Comparison of ENCODE assay signal across 22 mouse cellular contexts in the genomic region with DNA sequence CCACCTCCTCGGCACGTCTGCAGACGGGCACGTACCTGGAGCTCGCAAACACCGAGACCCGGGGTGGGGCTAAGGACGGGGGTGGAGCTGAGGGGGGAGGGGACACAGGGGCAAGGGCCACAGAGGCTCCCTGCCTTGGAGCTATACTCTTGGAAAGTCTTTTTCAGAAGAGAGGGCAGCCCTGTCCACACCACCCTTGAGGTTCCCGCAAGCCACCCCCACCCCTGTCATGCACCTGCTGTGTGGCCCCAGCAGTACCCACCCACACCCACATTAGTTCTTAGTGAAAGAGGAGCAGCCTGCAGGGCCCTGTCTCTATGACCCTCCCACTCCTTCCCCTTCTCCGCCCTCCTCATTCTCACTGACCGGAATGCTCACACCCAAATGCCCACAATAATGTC. TPM values are rescaled to one million over a fixed set of nuclear protein-coding genes. Genes with fewer than 3 reads are reported as not detected.
A peak's percentile ranks its signal among the peaks of the same experiment; 100 is the strongest.
DNase-seq lines count a peak whose midpoint lies in the region; ATAC-seq and TF ChIP-seq lines count a peak whose summit lies in the region.
"Had no signal": no experiment of that assay in that cellular context is flagged by ENCODE, and none has a peak within 500 bp of the region (broad histone marks: within the 10 kb centered on the region; RNA-seq: fewer than 3 reads in every experiment).

No protein-coding gene starts in this region.

- ATAC-seq in stomach, embryonic 16.5 days (ENCODE audit: insufficient read depth, low FRiP score): peak; percentile 59; the same call in 1 of the 2 replicates
- ATAC-seq: Patski had no signal

- no peak for DNase-seq in layer of hippocampus, adult 2 months (ENCODE audit: low spot score in 2 of 2)
- DNase-seq in layer of hippocampus, postnatal 25 days (ENCODE audit: extremely low spot score in 1 of 2, low spot score in 1 of 2): no peak
- peak; percentile 56 for DNase-seq in ES-CJ7 (ENCODE audit: low read depth, low spot score)
- peak; percentile 66 for DNase-seq in ZHBTc4 (ENCODE audit: low read depth, low spot score)
- DNase-seq in testis, postnatal 10 days (ENCODE audit: low spot score): no peak
- DNase-seq in lung, postnatal 4 days: no peak
- DNase-seq: gastrocnemius, postnatal 10 days; heart, adult 2 months; kidney, adult 9 months; right cerebral cortex, postnatal 4 days had no signal

- peak overlapping the region; percentile 45 for H3K4me2 ChIP-seq in stomach, embryonic 16.5 days (ENCODE audit: low read depth, low read length)
- H3K4me2 ChIP-seq: forebrain, embryonic 12.5 days; limb, embryonic 13.5 days; liver, embryonic 15.5 days; neural tube, embryonic 15.5 days had no signal

- H3K36me3 ChIP-seq in stomach, embryonic 16.5 days (ENCODE audit: control insufficient read depth, insufficient read depth, low read length): no peaks in the 10 kb centered on the region
- H3K36me3 ChIP-seq: forebrain, embryonic 12.5 days; hindbrain, embryonic 10.5 days; limb, embryonic 13.5 days; liver, embryonic 15.5 days had no signal

- 6% methylated on average over 11 of the region's 11 CpGs for WGBS in stomach, embryonic 16.5 days

- H3K4me3 ChIP-seq in layer of hippocampus, adult 2 months: no peak overlapping the region
- H3K4me3 ChIP-seq in stomach, embryonic 16.5 days (replicated peaks; ENCODE audit: low read length): peak overlapping the region; percentile 2; the same call in 1 of the 2 replicates
- H3K4me3 ChIP-seq: forebrain, embryonic 12.5 days; heart, adult 2 months; hindbrain, embryonic 10.5 days; limb, embryonic 13.5 days; liver, embryonic 15.5 days; neural tube, embryonic 15.5 days had no signal

- 0 out of 2 replicates have a peak overlapping the region, but pooled peaks have one; percentile 2 for H3K27ac ChIP-seq in layer of hippocampus, adult 2 months
- H3K27ac ChIP-seq in stomach, embryonic 16.5 days (ENCODE audit: low read length): no peak overlapping the region
- H3K27ac ChIP-seq: forebrain, embryonic 12.5 days; heart, adult 2 months; hindbrain, embryonic 10.5 days; limb, embryonic 13.5 days; liver, embryonic 15.5 days; neural tube, embryonic 15.5 days had no signal

- no peak overlapping the region for H3K9ac ChIP-seq in stomach, embryonic 16.5 days (ENCODE audit: low read length)
- H3K9ac ChIP-seq: forebrain, embryonic 12.5 days; limb, embryonic 13.5 days; liver, embryonic 15.5 days; neural tube, embryonic 15.5 days had no signal

- H3K27me3 ChIP-seq in stomach, embryonic 16.5 days (ENCODE audit: control insufficient read depth, insufficient read depth, low read length): peaks cover 38% of the 10 kb centered on the region

- H3K4me1 ChIP-seq in stomach, embryonic 16.5 days (ENCODE audit: control insufficient read depth, insufficient read depth, low read length): no peaks in the 10 kb centered on the region
- H3K4me1 ChIP-seq: forebrain, embryonic 12.5 days; limb, embryonic 13.5 days; liver, embryonic 15.5 days had no signal

- no peaks in the 10 kb centered on the region for H3K9me3 ChIP-seq in stomach, embryonic 16.5 days (replicated peaks; ENCODE audit: control insufficient read depth, low read length)
- H3K9me3 ChIP-seq: forebrain, embryonic 12.5 days; hindbrain, embryonic 10.5 days; limb, embryonic 13.5 days; liver, embryonic 15.5 days; neural tube, embryonic 15.5 days had no signal

- TF ChIP-seq CTCF in layer of hippocampus, adult 2 months (conservative IDR thresholded peaks at IDR 0.05): no peak

RNA-seq across cellular contexts. Expression of gene Grin1, which starts 7.5 kb away (rescaled TPM):
- 100 to 1,000 TPM; 443 to 449 TPM for total RNA-seq in layer of hippocampus, adult 2 months (2021)
- total RNA-seq in layer of hippocampus, postnatal 25 days (2021): 100 to 1,000 TPM; 405 to 487 TPM
- 2.0 and 2.3 TPM in 2 replicates for polyA plus RNA-seq in stomach, embryonic 16.5 days (2015; fragmentation: Nextera tagmentation; extraction: Ambion mirVana)
- total RNA-seq: heart, adult 2 months had no signal
- polyA plus RNA-seq: heart, embryonic 16.5 days; liver, embryonic 15.5 days had no signal

RNA-seq across cellular contexts. Expression of gene Man1b1, which starts 20.6 kb away (rescaled TPM):
- total RNA-seq in layer of hippocampus, adult 2 months (2021): 10 to 100 TPM; 56.4 to 58.0 TPM
- 10 to 100 TPM; 53.7 to 56.1 TPM for total RNA-seq in layer of hippocampus, postnatal 25 days (2021)
- polyA plus RNA-seq in stomach, embryonic 16.5 days (2015; fragmentation: Nextera tagmentation; extraction: Ambion mirVana): 46.0 and 47.0 TPM in 2 replicates

RNA-seq across cellular contexts. Expression of gene Lrrc26, which starts 21.8 kb away (rescaled TPM):
- total RNA-seq in layer of hippocampus, adult 2 months (2021): not detected
- not detected for total RNA-seq in layer of hippocampus, postnatal 25 days (2021)
- polyA plus RNA-seq in stomach, embryonic 16.5 days (2015; fragmentation: Nextera tagmentation; extraction: Ambion mirVana): 14.3 and 20.3 TPM in 2 replicates
- total RNA-seq: adrenal gland, postnatal 4 days; heart, adult 2 months; layer of hippocampus, adult 18-20 months had no signal
- polyA plus RNA-seq: forebrain, embryonic 12.5 days; frontal cortex, adult 2 months; hindbrain, embryonic 10.5 days; limb, embryonic 13.5 days; liver, embryonic 15.5 days; Patski had no signal

RNA-seq across cellular contexts. Expression of gene Tmem210, which starts 23.5 kb away (rescaled TPM):
- total RNA-seq in layer of hippocampus, adult 2 months (2021): not detected
- total RNA-seq in layer of hippocampus, postnatal 25 days (2021): not detected
- polyA plus RNA-seq in stomach, embryonic 16.5 days (2015; fragmentation: Nextera tagmentation; extraction: Ambion mirVana): not detected in 2 replicates
- total RNA-seq: adrenal gland, postnatal 4 days; gastrocnemius, postnatal 10 days; heart, adult 2 months; layer of hippocampus, adult 18-20 months had no signal
- polyA plus RNA-seq: forebrain, embryonic 12.5 days; frontal cortex, adult 2 months; heart, embryonic 16.5 days; hindbrain, embryonic 10.5 days; limb, embryonic 13.5 days; liver, embryonic 15.5 days; neural tube, embryonic 15.5 days; Patski; thymus, postnatal 0 days had no signal

RNA-seq across cellular contexts. Expression of gene Anapc2, which starts 39.2 kb away (rescaled TPM):
- total RNA-seq in layer of hippocampus, adult 2 months (2021): 10 to 100 TPM; 84.6 to 84.7 TPM
- 10 to 100 TPM; 85.1 to 86.5 TPM for total RNA-seq in layer of hippocampus, postnatal 25 days (2021)
- 123 and 134 TPM in 2 replicates for polyA plus RNA-seq in stomach, embryonic 16.5 days (2015; fragmentation: Nextera tagmentation; extraction: Ambion mirVana)

Comparison
In these comparisons a context has a peak if more than half of its experiments do, and no peak if none do; other contexts are left out.
1. DNase-seq: peak in ES-CJ7 (single experiment) and ZHBTc4 (single experiment); none in layer of hippocampus, adult 2 months (0 of 2), layer of hippocampus, postnatal 25 days (0 of 2), testis, postnatal 10 days (single experiment) and lung, postnatal 4 days (0 of 2).